Mouse (Mus musculus) mouse trophoblast stem cell (cell line): ENCODE data around the gene Pde10a.

ENCODE experiments used
- in situ Hi-C, 2 experiments: fragments of 300-500 bp; cut with MseI, MboI; formaldehyde crosslinking; loops; 2 replicates in 1 of 2; 3 replicates in 1 of 2; pipeline ENCODE4 v1.15.1; 2025

Pde10a gene

DNA sequence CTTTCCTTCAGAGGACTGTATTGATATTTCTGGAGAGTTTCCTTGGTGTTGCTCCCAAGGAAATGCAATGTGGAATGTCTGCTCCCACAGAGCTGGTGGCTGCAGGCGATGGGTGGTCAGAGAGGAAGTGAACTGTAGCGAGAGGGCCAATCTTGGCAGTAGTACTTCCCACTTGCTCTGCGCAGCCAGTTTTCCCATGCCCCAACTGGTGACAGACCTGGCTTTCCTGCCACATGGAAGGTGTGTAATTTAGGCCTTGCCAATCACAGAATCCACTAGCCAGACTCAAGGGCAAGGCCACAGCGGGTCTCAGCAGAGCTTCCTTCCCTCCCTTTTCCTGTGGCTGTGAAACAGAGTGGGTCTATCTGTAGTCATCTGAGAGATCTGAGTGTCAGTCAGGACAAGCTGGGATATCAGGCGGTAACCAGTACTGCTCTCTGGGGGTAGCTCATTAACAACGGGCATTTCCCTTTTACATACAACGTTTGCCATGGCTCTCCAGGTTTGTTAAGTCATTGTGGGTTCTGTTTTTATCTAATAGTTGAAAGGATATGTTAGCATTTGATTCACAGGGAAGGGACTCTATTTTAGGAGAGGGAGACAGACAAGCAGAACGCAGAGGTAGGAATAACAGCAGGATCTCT lies 316.8 kb downstream of the Pde10a start:
- in situ Hi-C loops = no loop called here

- in situ Hi-C loops = no loop called here
Observed at GRCm38 (mm10) chr17:8842662-8843061, 317.5 kb downstream of the Pde10a start.

- in situ Hi-C loops = no loop called here
Observed at GRCm38 (mm10) chr17:8843941-8844340, 318.8 kb downstream of the Pde10a start.

DNA sequence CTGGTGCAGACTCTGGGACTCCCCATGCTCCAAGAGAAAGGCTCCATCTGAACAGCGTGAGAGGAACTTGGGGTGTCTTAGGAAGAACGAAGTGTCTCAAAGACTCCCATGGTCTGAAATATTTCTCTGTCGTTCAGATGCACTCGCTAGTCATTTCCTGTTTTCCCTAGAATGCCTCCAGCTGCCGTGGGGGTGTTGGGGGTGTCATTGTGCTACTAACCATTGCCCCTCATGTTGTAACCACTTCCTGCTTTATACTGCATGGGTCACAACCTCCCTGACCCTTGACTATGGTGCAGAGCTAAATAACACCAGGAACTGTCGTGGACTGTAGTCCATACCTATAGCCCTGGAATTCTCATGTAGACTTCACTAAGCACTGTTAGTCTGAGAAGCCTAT lies 321.3 kb downstream of the Pde10a start:
- in situ Hi-C loops = no loop called here

DNA sequence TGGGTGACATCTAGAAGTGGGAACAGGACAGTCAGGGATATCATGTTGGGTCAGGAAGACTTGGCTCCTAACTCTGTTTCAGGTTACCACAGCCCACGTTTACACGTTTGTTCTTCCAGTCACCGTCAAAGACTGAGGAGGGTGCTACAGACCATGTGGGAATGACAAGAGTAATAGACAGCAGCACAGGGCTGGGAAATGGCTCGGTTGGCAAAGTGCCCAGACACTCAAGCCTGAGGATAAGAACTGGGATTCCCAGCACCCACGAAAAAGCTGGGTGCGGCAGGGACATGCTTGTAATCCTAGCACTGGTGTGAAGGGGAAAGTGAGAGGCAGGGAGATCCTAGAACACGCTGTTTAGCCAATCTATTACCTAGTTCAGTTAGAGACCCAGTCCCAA lies 322.4 kb downstream of the Pde10a start:
- in situ Hi-C loops = no loop called here

GRCm38 (mm10) chr17:8851846-8852245 lies 326.7 kb downstream of the Pde10a start:
- in situ Hi-C loops = no loop called here

- in situ Hi-C loops = no loop called here
Observed at GRCm38 (mm10) chr17:8856430-8857371, 331.5 kb downstream of the Pde10a start.

DNA sequence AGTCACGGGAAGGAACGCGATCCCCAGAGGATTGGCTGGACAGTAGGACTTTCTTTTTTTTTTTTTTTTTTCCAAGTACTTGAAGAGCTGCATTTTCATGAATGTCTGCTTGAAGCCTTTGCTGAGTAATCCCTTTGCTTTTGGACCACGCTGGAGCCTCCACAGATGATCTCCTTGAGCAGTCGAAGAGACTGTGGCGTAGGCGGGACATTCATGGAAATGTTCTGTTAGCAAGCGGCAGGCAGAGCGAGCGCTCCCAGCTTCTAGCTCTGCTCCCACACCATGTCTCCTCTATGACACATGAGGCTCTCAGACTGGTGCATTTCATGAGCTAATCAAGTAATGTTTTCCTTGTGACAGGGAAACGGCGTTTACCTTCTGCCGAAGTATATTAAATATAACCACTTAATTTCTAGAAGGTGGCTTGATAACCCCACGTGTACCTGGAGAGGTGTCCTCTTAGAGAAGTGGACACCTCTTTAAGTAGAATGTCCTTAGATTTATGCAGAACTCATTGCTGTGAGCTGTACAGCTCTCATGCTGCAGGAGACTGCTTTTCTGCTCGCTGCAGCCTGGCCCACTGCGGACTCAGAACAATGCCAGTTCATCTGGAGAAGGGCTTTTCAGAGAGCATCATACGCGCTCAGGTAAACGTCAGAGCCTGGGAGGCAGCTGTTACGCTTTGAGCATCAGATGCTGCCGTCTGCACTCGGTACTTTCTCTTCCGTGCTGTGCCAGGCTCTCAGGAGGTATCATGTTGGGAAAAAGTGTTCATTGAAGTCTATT lies 333.7 kb downstream of the Pde10a start:
- in situ Hi-C loops = no loop called here

DNA sequence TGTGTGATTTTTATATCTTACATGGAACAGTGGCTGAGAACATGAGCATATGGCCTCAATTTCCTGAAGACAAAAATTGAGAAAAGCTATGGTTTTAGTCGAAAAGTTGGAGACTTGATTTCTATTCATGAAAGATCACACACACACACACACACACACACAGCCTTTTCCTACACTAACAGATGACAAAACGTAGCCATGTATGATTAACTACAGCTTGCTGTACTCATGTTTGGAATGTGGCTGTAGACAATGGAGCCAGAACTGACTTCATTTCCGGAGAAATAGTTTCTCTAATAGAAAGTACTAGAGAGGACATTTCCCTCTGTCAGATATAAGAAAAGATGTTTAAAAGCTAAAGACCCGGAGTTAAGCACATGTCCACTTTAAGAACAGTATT lies 334.3 kb downstream of the Pde10a start:
- in situ Hi-C loops = no loop called here

DNA sequence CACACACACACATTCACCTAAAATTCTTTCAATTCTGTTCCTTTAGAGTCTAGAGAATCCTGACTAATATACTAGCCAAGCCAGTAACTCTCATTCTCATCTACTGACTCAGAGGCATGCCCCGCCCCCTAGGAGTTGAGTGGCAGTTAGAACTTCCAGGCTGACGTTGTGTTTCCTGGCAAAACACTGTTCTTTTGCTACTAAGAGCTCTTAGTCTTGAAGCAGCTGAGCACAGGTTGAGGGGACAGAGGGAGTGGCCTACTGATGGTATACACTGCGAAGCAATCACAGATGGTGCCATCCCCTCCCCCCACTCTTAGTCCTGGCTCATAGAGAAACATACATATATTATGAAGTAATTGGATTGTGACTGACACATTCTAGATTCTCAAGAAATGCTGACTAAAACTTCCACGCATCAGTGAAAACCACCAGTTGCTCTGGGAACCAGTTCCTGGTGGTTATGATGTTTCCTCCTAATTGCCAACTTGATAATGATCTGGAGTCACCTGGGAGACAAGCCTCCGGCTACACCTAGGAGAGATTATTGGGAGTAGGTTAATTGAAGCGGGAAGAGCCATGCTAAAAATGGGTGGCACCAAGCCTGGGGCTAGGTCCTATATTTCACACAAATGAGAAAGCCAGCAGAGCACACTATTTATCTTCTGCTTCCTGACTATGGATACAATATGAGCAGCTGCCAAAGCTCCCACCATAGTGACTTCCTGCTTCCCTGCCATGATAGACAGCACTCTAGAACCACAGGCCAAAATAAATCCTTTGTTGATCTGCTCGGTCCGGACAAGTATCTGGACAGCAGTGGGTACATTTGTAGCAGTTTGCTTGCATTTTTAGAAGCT lies 339.7 kb downstream of the Pde10a start:
- in situ Hi-C loops = no loop called here

DNA sequence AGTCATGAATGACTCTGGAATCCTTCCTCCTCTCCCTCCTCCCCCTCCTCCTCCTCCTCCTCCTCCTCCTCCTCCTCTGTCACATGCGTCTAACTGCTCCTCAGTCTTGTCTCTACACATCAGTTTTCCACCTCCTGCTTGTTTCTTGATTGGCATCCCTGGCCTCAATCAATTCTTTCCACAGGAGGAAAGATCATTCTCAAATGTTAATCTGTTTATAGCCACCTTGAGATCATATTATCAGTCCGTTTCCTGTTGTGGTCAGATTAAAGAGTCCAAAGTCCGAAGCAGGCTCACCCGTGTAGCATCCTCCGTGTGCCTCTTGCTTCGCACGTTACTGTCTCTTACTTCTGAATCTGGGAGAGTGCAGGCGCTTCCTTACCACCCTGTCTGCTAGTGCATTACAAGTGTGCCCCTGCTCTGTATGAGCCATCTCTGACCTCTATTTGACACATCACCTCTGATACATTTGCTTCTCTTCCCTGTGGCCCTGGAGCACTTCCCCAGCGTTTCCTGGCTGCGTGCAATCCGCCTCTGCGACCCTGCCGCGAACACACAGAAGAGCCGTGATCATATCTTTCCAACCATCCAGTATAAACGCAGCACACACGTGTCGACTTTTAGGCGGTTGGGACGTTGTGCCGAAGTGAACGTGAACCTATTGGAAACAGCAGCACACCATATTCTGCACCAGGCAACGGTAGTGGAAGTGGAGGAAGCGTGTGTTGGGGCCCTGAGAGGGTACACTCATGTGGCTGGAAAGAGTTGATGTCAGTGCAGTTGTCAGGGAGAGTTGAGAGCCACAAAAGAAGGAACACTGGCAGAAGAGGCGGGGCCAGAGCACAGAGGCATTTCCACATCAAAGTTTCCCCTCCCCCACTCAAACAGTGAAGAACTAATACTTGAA lies 342.4 kb downstream of the Pde10a start:
- in situ Hi-C loops = no loop called here

DNA sequence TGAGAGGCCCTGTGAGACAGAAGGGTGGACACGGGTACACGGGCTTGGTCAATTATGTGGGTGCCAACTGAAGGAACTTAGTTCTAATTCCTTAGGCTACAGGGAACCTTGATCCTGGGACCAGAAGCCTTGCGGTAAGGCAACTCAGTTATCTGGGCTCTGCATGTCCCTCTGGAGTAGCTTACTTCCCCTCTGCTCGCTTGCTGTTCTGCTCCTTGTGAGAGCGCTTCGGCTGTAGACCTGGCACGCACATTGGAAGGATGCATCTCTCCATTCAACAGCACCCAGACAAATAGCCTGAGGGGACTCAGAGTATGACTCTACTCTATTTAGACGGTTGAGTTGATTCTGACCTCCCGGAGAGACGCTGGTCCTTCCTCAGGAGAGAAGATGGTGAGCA lies 344.1 kb downstream of the Pde10a start:
- in situ Hi-C loops = no loop called here

- in situ Hi-C loops = no loop called here
Observed at GRCm38 (mm10) chr17:8870848-8871247, 345.7 kb downstream of the Pde10a start.

DNA sequence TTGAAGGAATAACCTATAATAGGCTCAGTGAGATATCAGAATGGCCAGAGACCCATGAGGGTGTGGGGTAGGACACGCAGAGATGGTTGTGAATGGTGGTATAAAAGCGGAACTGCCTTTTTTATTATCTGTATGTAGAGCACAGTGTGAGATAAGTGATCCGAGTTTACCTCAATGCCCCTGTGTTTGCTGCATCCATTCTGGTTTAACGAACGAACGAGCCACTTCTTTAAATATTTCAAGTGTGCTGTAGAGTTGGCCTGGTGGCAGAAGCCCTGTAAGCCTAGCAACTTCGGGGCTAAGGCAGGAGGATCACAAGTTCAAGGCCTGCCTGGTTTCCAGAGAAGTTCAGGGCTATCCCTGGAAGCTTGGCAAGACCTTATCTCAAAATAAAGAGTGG lies 346.2 kb downstream of the Pde10a start:
- in situ Hi-C loops = no loop called here

DNA sequence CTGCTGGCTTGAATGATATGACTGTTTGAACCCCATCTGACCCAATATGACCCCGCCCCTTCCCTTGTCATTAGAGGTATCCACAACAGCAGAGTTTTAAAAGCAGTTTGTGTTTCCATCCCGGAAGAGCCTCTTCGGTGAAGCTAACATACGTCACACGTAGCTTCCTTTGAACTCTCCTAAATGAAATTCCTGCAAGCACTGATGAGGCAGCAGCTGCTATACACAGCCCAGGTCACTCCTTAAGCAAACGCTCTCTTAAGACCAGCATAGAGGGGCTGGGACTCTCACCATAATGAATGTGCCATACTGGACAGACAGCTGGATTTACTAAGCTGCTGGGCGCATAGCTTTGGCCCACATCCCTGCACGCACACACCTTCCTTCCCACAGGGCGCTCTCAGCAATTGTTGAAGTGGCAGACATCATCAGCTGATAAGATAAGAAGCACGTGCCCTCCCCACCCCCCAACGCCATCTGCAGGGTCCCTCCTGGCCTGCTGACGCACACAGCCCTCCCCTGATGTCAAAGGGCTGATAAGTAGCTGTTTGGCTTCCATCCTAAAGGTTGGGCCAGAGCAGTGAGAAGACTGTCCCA lies 346.9 kb downstream of the Pde10a start:
- in situ Hi-C loops = no loop called here

DNA sequence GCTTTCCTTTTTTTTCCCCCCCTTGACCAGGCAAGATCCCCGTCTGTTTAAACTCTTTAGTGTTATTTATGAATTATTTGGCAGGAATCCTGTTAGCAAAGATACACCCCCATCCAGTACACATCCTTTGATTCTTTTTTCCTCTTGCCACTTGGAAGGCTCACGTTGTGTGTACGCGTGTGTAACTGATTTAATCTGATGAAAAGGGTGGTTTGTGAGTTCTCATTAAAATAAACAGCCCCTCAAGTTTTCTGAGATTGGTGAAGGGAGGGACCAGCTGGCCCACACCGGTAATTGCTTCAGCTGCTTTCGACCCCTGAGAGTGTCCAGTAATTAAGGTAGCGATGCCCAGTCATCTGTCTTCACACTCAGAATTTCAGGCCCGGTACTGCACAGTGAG lies 347.4 kb downstream of the Pde10a start:
- in situ Hi-C loops = no loop called here

DNA sequence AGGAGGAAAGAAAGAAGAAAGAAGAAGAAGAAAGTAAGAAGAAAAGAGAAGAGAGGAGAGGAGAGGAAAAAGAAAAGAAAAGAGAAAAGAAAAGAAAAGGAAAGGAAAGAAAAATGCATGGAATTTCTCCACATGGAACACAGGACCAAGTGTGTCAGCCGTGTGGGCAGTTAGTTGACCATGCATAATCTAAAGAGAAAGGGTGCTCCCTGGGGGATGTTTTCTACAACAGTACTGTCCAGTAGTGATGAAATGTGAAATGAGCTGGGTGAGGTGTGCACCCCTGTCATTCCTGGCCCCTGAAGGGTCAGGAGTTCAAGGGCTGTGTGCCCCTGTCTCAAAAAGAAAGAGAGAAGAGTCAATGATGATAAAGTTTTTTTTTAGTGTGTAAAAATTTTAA lies 352.9 kb downstream of the Pde10a start:
- in situ Hi-C loops = no loop called here

GRCm38 (mm10) chr17:8881711-8882110 lies 356.5 kb downstream of the Pde10a start:
- in situ Hi-C loops = no loop called here

- in situ Hi-C loops = no loop called here
Observed at GRCm38 (mm10) chr17:8884691-8885090, 359.5 kb downstream of the Pde10a start.

DNA sequence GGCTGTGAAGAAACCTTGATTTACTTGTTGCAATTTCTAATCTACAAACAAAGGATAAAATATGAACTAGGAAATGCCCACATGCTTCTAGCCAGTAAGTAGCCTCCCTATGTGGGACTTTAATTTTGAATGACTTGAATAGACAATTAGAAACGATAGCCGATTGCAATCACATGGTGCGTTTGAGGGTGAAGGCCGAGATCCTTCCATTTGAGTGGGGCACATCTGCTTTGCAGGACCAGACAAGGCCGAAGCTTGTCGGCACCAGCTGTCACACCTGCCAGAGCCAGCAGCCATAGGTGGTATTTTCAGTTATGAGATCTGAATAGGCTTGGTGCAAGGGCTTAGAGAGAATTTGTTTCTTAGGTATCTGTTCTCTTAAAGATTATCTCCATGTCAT lies 360.7 kb downstream of the Pde10a start:
- in situ Hi-C loops = no loop called here
